Mouse (Mus musculus): ENCODE data around the gene Ina. TPM values are rescaled to one million over a fixed set of nuclear protein-coding genes. Genes with fewer than 3 reads are reported as not detected.

Ina gene
- total RNA-seq, 2 experiments from 2014 or later = 219 to 227 TPM

GRCm38 (mm10) chr19:47018330-47018729, 3.8 kb downstream of the Ina start:
- intact Hi-C loops (cut with DNase I) = no loop called here
- no peak for DNase-seq (ENCODE audit: extremely low spot score in 1 of 2, low spot score in 2 of 2)
- Histone ChIP-seq H3K4me3 (peak overlapping the region; percentile 67), H3K27ac (no peak overlapping the region)
- no peak for TF ChIP-seq CTCF (IDR thresholded peaks at IDR 0.05)

- TF ChIP-seq CTCF (IDR thresholded peaks at IDR 0.05) = no peak
- intact Hi-C loops (cut with DNase I) = no loop called here
- no peak for DNase-seq (ENCODE audit: extremely low spot score in 1 of 2, low spot score in 2 of 2)
Measured at GRCm38 (mm10) chr19:47019326-47019725, 4.8 kb downstream of the Ina start.

GRCm38 (mm10) chr19:47022709-47023108, 8.2 kb downstream of the Ina start:
- intact Hi-C loops (cut with DNase I) = no loop called here
- no peak overlapping the region for H3K4me3 ChIP-seq
- H3K27ac ChIP-seq = no peak overlapping the region
- no peak for TF ChIP-seq CTCF (IDR thresholded peaks at IDR 0.05)
- DNase-seq (ENCODE audit: extremely low spot score in 1 of 2, low spot score in 2 of 2) = no peak

More at GRCm38 (mm10) chr19:47019326-47019725, 4.8 kb downstream of the Ina start:
- H3K4me3 ChIP-seq = 0 out of 2 replicates have a peak overlapping the region, but pooled peaks have one; percentile 21
- no peak overlapping the region for H3K27ac ChIP-seq

GRCm38 (mm10) chr19:47023546-47023945, 9.0 kb downstream of the Ina start:
- TF ChIP-seq CTCF (IDR thresholded peaks at IDR 0.05) = no peak
- Histone ChIP-seq H3K4me3 (no peak overlapping the region), H3K27ac (no peak overlapping the region)
- intact Hi-C loops (cut with DNase I) = no loop called here
- DNase-seq (ENCODE audit: extremely low spot score in 1 of 2, low spot score in 2 of 2) = no peak

GRCm38 (mm10) chr19:47024954-47025353, 10.5 kb downstream of the Ina start:
- intact Hi-C loops (cut with DNase I) = no loop called here
- Histone ChIP-seq H3K27ac (no peak overlapping the region), H3K4me3 (no peak overlapping the region)
- TF ChIP-seq CTCF (IDR thresholded peaks at IDR 0.05) = no peak
- DNase-seq (ENCODE audit: extremely low spot score in 1 of 2, low spot score in 2 of 2) = peak in 1 of 2 experiments; percentile 30

GRCm38 (mm10) chr19:47026513-47026912, 12.0 kb downstream of the Ina start:
- no peak overlapping the region for H3K27ac ChIP-seq
- peak; percentile 25 for TF ChIP-seq CTCF (IDR thresholded peaks at IDR 0.05)
- intact Hi-C loops (cut with DNase I) = no loop called here
- DNase-seq (ENCODE audit: extremely low spot score in 1 of 2, low spot score in 2 of 2) = no peak
- H3K4me3 ChIP-seq = no peak overlapping the region

GRCm38 (mm10) chr19:47029796-47030195, 15.3 kb downstream of the Ina start:
- no peak for TF ChIP-seq CTCF (IDR thresholded peaks at IDR 0.05)
- no peak for DNase-seq (ENCODE audit: extremely low spot score in 1 of 2, low spot score in 2 of 2)
- intact Hi-C loops (cut with DNase I) = no loop called here
- Histone ChIP-seq H3K4me3 (no peak overlapping the region), H3K27ac (no peak overlapping the region)

- Histone ChIP-seq H3K4me3 (no peak overlapping the region), H3K27ac (no peak overlapping the region)
- no peak for TF ChIP-seq CTCF (IDR thresholded peaks at IDR 0.05)
- intact Hi-C loops (cut with DNase I) = no loop called here
- DNase-seq (ENCODE audit: extremely low spot score in 1 of 2, low spot score in 2 of 2) = no peak
Measured at GRCm38 (mm10) chr19:47031770-47032169, 17.3 kb downstream of the Ina start.

GRCm38 (mm10) chr19:47034916-47035315, 20.4 kb downstream of the Ina start:
- TF ChIP-seq CTCF (IDR thresholded peaks at IDR 0.05) = no peak
- Histone ChIP-seq H3K4me3 (no peak overlapping the region), H3K27ac (peak overlapping the region; percentile 17; the same call in 1 of the 2 replicates)
- peak in 1 of 2 experiments; percentile 62 for DNase-seq (ENCODE audit: extremely low spot score in 1 of 2, low spot score in 2 of 2)
- intact Hi-C loops (cut with DNase I) = loop anchor here (2.0 kb wide), 1 partner anchor 20 kb away; the partner anchor contains the start of genes Ina and Nt5c2

GRCm38 (mm10) chr19:47036596-47036995, 22.1 kb downstream of the Ina start:
- Histone ChIP-seq H3K4me3 (no peak overlapping the region), H3K27ac (no peak overlapping the region)
- intact Hi-C loops (cut with DNase I) = no loop called here
- DNase-seq (ENCODE audit: extremely low spot score in 1 of 2, low spot score in 2 of 2) = no peak
- TF ChIP-seq CTCF (IDR thresholded peaks at IDR 0.05) = no peak

GRCm38 (mm10) chr19:47040720-47041473, 26.4 kb downstream of the Ina start:
- DNase-seq (ENCODE audit: extremely low spot score in 1 of 2, low spot score in 2 of 2) = no peak
- no peak overlapping the region for H3K4me3 ChIP-seq
- H3K27ac ChIP-seq = no peak overlapping the region; the same call in 1 of the 2 replicates
- intact Hi-C loops (cut with DNase I) = loop anchor here (2.0 to 5.0 kb wide), 2 partner anchors 164 to 279 kb away; partner anchors contain the start of gene Cnnm2
- TF ChIP-seq CTCF (IDR thresholded peaks at IDR 0.05) = no peak

GRCm38 (mm10) chr19:47043608-47044007, 29.1 kb downstream of the Ina start:
- TF ChIP-seq CTCF (IDR thresholded peaks at IDR 0.05) = peak; percentile 58
- DNase-seq (ENCODE audit: extremely low spot score in 1 of 2, low spot score in 2 of 2) = no peak
- intact Hi-C loops (cut with DNase I) = loop anchor here (5.0 kb wide), 1 partner anchor 281 kb away; the partner anchor contains the start of gene Cnnm2
- Histone ChIP-seq H3K27ac (no peak overlapping the region), H3K4me3 (no peak overlapping the region)
